Mouse (Mus musculus): ENCODE data around the gene Pds5b. TPM values are rescaled to one million over a fixed set of nuclear protein-coding genes. Genes with fewer than 3 reads are reported as not detected.
"Not testable (repeated sequence)": the region's sequence is repeated elsewhere in the genome, so short reads cannot be mapped to it uniquely, and the experiment has no call there.

Gene Pds5b
- polyA plus RNA-seq, 1 experiment from 2014 or later: 49.3 TPM

DNA sequence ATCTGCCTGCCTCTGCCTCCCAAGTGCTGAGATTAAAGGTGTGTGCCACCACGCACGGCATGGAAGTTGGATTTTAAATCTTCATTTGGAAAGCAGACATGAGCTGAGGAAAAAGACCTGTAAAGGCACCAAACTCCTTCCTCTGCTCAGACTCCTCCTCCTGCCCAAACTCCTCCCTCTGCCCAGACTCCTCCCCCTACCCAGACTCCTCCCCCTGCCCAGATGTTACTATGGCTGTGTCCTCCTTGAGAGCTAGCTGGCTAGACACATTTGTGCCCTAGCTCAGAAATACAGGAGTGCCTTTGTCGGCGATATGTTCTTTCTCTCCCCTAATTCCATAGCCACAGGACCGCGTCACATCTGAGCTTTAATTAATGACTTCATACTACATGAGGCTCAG, 172.4 kb downstream of the Pds5b start:
- Histone ChIP-seq H3K27ac (ENCODE audit: low read depth, low read length) (no peak overlapping the region), H3K4me2 (no peak overlapping the region), H3K9ac (ENCODE audit: low read length) (no peak overlapping the region), H3K4me3 (ENCODE audit: low read depth, low read length) (no peak overlapping the region), H3K36me3 (ENCODE audit: control insufficient read depth, insufficient read depth, low read length) (no peaks in the 10 kb centered on the region), H3K27me3 (ENCODE audit: control insufficient read depth, insufficient read depth, low read length) (no peaks in the 10 kb centered on the region), H3K4me1 (ENCODE audit: control insufficient read depth, insufficient read depth, low read length) (no peaks in the 10 kb centered on the region), H3K9me3 (ENCODE audit: control insufficient read depth, low read length) (no peaks in the 10 kb centered on the region)
- ATAC-seq (ENCODE audit: low FRiP score) (no peak), DNase-seq (ENCODE audit: low spot score, missing footprints) (no peak)
- WGBS: 93% methylated on average over 6 of the region's 6 CpGs

DNA sequence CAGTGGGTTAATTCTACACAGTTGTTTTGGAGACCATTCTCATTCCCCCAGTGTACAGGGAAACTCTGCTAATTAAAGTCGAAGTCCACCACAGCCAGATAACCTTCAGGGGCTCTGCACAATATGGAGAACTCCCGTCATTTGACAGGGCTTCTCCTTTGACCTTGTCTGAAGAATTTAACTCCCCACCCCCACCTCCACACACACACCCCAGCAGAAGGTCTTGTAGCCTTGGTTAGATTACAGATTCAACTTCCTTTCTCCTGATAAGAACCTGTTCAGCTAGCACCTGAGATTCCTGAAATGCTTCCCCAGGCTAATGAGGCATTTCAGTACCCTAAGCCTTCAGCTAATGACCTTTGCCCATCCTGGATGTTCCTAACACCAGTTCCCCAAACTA, 177.3 kb downstream of the Pds5b start:
- no peak for DNase-seq (ENCODE audit: low spot score, missing footprints)
- no peak overlapping the region for H3K9ac ChIP-seq (ENCODE audit: low read length)
- WGBS: 71% methylated on average over 2 of the region's 2 CpGs
- no peak overlapping the region for H3K4me2 ChIP-seq
- H3K9me3 ChIP-seq (ENCODE audit: control insufficient read depth, low read length): no peaks in the 10 kb centered on the region
- H3K4me3 ChIP-seq (ENCODE audit: low read depth, low read length): no peak overlapping the region
- H3K27ac ChIP-seq (ENCODE audit: low read depth, low read length): no peak overlapping the region
- no peaks in the 10 kb centered on the region for H3K27me3 ChIP-seq (ENCODE audit: control insufficient read depth, insufficient read depth, low read length)
- no peak for ATAC-seq (ENCODE audit: low FRiP score)
- no peaks in the 10 kb centered on the region for H3K36me3 ChIP-seq (ENCODE audit: control insufficient read depth, insufficient read depth, low read length)
- no peaks in the 10 kb centered on the region for H3K4me1 ChIP-seq (ENCODE audit: control insufficient read depth, insufficient read depth, low read length)

DNA sequence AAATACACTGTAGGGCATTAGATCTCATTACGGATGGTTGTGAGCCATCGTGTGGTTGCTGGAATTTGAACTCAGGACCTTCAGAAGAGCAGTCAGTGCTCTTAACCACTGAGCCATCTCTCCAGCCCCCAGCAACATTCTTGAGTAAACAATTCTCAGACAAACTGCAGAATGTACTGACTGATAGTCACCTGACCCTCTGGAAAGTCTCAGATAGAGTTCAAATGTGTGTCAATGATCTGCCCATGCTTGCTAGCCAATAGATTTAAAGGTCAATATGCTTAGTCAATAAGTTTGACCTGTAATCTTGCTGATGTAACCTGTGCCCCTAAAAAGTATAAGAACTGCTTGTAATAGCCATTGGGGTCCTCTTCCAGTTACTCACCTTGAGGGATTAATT, 178.6 kb downstream of the Pds5b start:
- not testable (repeated sequence) for H3K4me3 ChIP-seq (ENCODE audit: low read depth, low read length); H3K4me2 ChIP-seq; H3K9ac ChIP-seq (ENCODE audit: low read length); ATAC-seq (ENCODE audit: low FRiP score); H3K4me1 ChIP-seq (ENCODE audit: control insufficient read depth, insufficient read depth, low read length); H3K27ac ChIP-seq (ENCODE audit: low read depth, low read length); H3K9me3 ChIP-seq (ENCODE audit: control insufficient read depth, low read length); H3K36me3 ChIP-seq (ENCODE audit: control insufficient read depth, insufficient read depth, low read length); DNase-seq (ENCODE audit: low spot score, missing footprints); H3K27me3 ChIP-seq (ENCODE audit: control insufficient read depth, insufficient read depth, low read length)
- 94% methylated on average over 2 of the region's 2 CpGs for WGBS

DNA sequence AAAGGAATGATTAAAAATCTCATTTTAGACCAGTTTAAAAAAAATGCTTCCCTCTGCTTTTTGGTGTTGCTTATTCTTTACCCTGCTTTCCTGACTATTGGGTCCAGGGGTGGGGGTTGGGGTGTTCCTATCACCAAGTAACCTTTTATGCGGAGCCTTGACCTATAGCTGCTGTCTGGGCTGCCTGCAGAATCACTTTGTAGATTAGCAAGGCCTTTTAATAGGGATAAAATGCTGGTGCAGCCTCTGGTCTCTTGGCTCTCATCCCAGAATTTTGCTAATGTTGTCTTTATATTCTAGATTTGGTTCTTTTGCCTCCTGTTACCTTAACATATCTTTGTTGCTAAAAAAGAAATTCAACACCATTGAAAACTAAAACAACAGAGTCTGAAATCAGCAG, 181.0 kb downstream of the Pds5b start:
- WGBS: 70% methylated on average over 1 of the region's 1 CpGs
- Histone ChIP-seq H3K9me3 (ENCODE audit: control insufficient read depth, low read length) (no peaks in the 10 kb centered on the region), H3K27ac (ENCODE audit: low read depth, low read length) (no peak overlapping the region), H3K4me3 (ENCODE audit: low read depth, low read length) (no peak overlapping the region), H3K4me2 (no peak overlapping the region), H3K36me3 (ENCODE audit: control insufficient read depth, insufficient read depth, low read length) (no peaks in the 10 kb centered on the region), H3K4me1 (ENCODE audit: control insufficient read depth, insufficient read depth, low read length) (no peaks in the 10 kb centered on the region), H3K27me3 (ENCODE audit: control insufficient read depth, insufficient read depth, low read length) (no peaks in the 10 kb centered on the region), H3K9ac (ENCODE audit: low read length) (no peak overlapping the region)
- ATAC-seq (ENCODE audit: low FRiP score) (no peak), DNase-seq (ENCODE audit: low spot score, missing footprints) (no peak)

DNA sequence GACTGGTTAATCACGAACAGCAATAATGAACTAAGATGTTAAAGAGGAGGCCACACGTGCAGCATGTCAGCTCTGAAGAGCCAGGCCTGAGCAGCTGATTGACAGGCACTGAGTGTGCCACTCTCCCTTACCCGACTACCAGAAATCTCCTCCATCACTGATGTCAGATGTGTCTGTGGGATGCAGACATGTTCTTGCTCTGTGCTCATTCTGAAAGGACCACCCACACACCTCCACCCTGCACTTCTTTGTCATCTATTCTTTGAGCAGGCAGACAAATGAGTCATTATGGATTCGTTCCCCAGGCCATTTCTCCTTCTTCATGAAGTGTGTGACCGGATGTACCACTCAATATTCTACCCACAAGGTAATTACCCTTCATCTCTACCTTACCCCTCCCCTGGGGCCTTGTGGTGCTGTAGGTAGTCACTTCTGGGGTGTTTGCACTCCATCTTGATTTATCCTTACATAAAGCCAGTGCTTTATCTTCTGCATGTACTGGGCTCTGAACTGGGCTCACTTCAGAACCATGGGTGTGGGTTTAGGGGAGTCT, 186.2 kb downstream of the Pds5b start:
- Histone ChIP-seq H3K36me3 (ENCODE audit: control insufficient read depth, insufficient read depth, low read length) (no peaks in the 10 kb centered on the region), H3K27me3 (ENCODE audit: control insufficient read depth, insufficient read depth, low read length) (no peaks in the 10 kb centered on the region), H3K9ac (ENCODE audit: low read length) (no peak overlapping the region), H3K27ac (ENCODE audit: low read depth, low read length) (no peak overlapping the region), H3K9me3 (ENCODE audit: control insufficient read depth, low read length) (no peaks in the 10 kb centered on the region), H3K4me1 (ENCODE audit: control insufficient read depth, insufficient read depth, low read length) (no peaks in the 10 kb centered on the region), H3K4me2 (no peak overlapping the region), H3K4me3 (ENCODE audit: low read depth, low read length) (no peak overlapping the region)
- DNase-seq (ENCODE audit: low spot score, missing footprints) (no peak), ATAC-seq (ENCODE audit: low FRiP score) (no peak)
- 72% methylated on average over 5 of the region's 5 CpGs for WGBS

Other genes with a start within 250 kb of the Pds5b start
- not detected in 2 replicates for gene Zar1l, start 155.6 kb upstream of the Pds5b start, polyA plus RNA-seq (2014; fragmentation: Nextera tagmentation; extraction: Ambion mirVana)
- 21.5 and 25.8 TPM in 2 replicates for gene Brca2, start 151.1 kb upstream of the Pds5b start, polyA plus RNA-seq (2014; fragmentation: Nextera tagmentation; extraction: Ambion mirVana)
- 2.8 and 3.5 TPM in 2 replicates for gene N4bp2l1, start 76.6 kb upstream of the Pds5b start, polyA plus RNA-seq (2014; fragmentation: Nextera tagmentation; extraction: Ambion mirVana)
- gene N4bp2l2, start 7.6 kb upstream of the Pds5b start, polyA plus RNA-seq (2014; fragmentation: Nextera tagmentation; extraction: Ambion mirVana): 40.5 and 42.1 TPM in 2 replicates

Data from midbrain, embryonic 11.5 days (tissue).